Mouse (Mus musculus) heart, postnatal 10 days (tissue): ENCODE measurements around the gene Ralb. TPM values are rescaled to one million over a fixed set of nuclear protein-coding genes. Genes with fewer than 3 reads are reported as not detected.

Experiments used
- DNase-seq, 2 experiments: peaks; one replicate each; pipeline ENCODE4 v3.0.0; 2021
- intact Hi-C: fragments of 180-260 bp; cut with DNase I; formaldehyde crosslinking; loops from one replicate; pipeline ENCODE4 v1.15.1; 2025
- total RNA-seq, 2 experiments: library from RNA; stranded (reverse); gene quantifications; 2 replicates each; pipeline ENCODE4 v1.2.3; 2021

Ralb gene
- total RNA-seq, 2 experiments from 2014 or later = 48.8 to 56.6 TPM

GRCm38 (mm10) chr1:119497346-119498004 lies 7.1 kb downstream of the Ralb start:
- intact Hi-C loops = no loop called here
- no peak for DNase-seq

- no peak for DNase-seq
- intact Hi-C loops = no loop called here
These were observed 9.2 kb downstream of the Ralb start for GRCm38 (mm10) chr1:119495396-119495775.

GRCm38 (mm10) chr1:119494712-119495395 lies 9.7 kb downstream of the Ralb start:
- intact Hi-C loops = no loop called here
- peak in 1 of 2 experiments; percentile 51 for DNase-seq

- peak; percentile 71 to 75 for DNase-seq
- intact Hi-C loops = no loop called here
These were observed 10.4 kb downstream of the Ralb start for GRCm38 (mm10) chr1:119494024-119494711.

- no peak for DNase-seq
- intact Hi-C loops = no loop called here
These were observed 12.1 kb downstream of the Ralb start for GRCm38 (mm10) chr1:119492505-119492904.

- intact Hi-C loops = no loop called here
- DNase-seq = peak; percentile 81 to 86
These were observed 12.5 kb downstream of the Ralb start for GRCm38 (mm10) chr1:119492097-119492496.

- intact Hi-C loops = no loop called here
- DNase-seq = no peak
These were observed 13.8 kb downstream of the Ralb start for GRCm38 (mm10) chr1:119490765-119491164.

- intact Hi-C loops = loop anchor here (5.0 kb wide), 1 partner anchor 39 kb away; the partner anchor contains the start of gene Tmem185b
- no peak for DNase-seq
These were observed 16.5 kb downstream of the Ralb start for GRCm38 (mm10) chr1:119487917-119488590.

GRCm38 (mm10) chr1:119485825-119486224 lies 18.8 kb downstream of the Ralb start:
- no peak for DNase-seq
- intact Hi-C loops = loop anchor here (5.0 kb wide), 1 partner anchor 41 kb away; the partner anchor contains the start of gene Tmem185b

GRCm38 (mm10) chr1:119484457-119484856 lies 20.1 kb downstream of the Ralb start:
- peak; percentile 55 to 57 for DNase-seq
- intact Hi-C loops = no loop called here

- no peak for DNase-seq
- intact Hi-C loops = no loop called here
These were observed 21.7 kb downstream of the Ralb start for GRCm38 (mm10) chr1:119482891-119483290.

GRCm38 (mm10) chr1:119481205-119481932 lies 23.2 kb downstream of the Ralb start:
- intact Hi-C loops = no loop called here
- DNase-seq = no peak

GRCm38 (mm10) chr1:119480678-119481077 lies 23.9 kb downstream of the Ralb start:
- no peak for DNase-seq
- intact Hi-C loops = no loop called here

- intact Hi-C loops = no loop called here
- no peak for DNase-seq
These were observed 25.0 kb downstream of the Ralb start for GRCm38 (mm10) chr1:119479641-119480040.

- intact Hi-C loops = no loop called here
- no peak for DNase-seq
These were observed 27.7 kb downstream of the Ralb start for GRCm38 (mm10) chr1:119476905-119477353.

- intact Hi-C loops = no loop called here
- no peak for DNase-seq
These were observed 29.9 kb downstream of the Ralb start for GRCm38 (mm10) chr1:119474671-119475070.

GRCm38 (mm10) chr1:119472648-119473047 lies 31.9 kb downstream of the Ralb start:
- intact Hi-C loops = no loop called here
- no peak for DNase-seq

GRCm38 (mm10) chr1:119471793-119472396 lies 32.7 kb downstream of the Ralb start:
- intact Hi-C loops = no loop called here
- DNase-seq = no peak

GRCm38 (mm10) chr1:119463386-119463785 lies 41.2 kb downstream of the Ralb start:
- intact Hi-C loops = no loop called here
- DNase-seq = peak; percentile 61 to 77

GRCm38 (mm10) chr1:119460062-119460461 lies 44.5 kb downstream of the Ralb start:
- DNase-seq = no peak
- intact Hi-C loops = no loop called here
